Mouse (Mus musculus): ENCODE data around the gene Arih2.
"Not testable (repeated sequence)": the region's sequence is repeated elsewhere in the genome, so short reads cannot be mapped to it uniquely, and the experiment has no call there.

Arih2 gene

DNA sequence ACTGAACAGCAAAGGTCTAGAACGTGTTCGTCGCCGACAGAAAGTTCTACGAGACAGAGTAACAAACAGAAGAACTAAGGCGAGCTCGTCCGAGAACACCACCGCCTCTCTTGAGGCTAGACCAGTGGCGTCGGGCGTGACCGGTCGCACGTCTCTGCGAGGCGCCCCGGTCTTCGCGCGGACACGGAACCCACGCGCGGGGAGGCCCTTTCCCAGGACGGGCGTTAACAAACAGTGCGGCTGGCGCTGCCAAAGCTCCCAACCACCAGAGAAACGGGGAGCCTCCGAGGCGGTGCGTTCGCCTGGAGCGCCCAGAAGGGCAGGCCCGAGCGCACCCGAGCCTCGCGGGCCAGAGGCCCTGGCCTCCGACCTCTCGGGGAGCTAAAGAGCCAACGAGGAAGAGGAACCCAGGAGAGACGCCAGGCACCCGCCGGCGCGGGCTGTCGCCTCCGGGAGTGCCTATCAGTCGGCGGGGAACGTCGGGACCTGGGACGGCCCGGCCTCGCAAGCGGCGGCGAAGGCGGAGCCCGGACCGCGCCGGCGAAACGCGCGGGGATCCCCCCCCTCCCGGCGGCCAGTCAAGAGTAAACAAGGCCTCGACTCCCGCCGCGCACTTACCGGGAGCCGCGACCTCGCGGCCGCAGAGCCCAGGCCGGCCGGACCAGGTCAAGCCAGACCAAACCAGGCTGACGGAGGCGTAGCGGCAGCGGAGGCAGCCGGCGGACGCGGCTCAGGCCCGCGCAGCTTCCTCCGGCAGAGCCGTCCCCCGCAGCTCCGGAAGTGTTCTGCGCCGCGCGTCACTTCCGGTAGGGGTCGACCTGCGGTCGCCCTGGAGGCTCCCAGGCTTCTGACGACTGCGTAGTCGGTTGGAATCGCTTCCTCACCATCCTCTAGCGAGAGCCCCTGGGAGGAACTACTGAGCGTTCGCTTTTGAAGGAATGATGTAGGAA is at the start of gene Arih2:
TSS of gene Arih2 (minus strand) at position 776 of the 950 bp plus-strand sequence.
- DNase-seq: peak; percentile 94

DNA sequence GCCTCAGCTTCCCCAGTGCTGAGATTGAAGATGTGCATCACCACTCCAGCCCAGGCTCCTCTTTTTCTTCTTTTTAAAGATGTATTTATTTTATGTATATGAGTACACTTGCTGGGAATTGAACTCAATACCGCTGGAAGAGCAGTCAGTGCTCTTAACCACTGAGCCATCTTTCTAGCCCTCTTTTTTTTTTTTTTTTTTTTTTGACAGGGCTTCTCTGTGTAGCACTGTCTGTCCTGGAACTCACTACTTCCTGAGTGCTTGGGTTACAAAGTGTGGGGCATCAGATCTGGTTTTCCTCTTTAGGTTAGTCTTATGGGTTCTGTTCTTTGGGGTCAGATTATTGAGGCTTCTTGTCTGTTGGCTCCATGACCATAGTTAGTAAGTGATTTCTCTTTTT is 45.3 kb upstream of the Arih2 start:
- no peak for DNase-seq

DNA sequence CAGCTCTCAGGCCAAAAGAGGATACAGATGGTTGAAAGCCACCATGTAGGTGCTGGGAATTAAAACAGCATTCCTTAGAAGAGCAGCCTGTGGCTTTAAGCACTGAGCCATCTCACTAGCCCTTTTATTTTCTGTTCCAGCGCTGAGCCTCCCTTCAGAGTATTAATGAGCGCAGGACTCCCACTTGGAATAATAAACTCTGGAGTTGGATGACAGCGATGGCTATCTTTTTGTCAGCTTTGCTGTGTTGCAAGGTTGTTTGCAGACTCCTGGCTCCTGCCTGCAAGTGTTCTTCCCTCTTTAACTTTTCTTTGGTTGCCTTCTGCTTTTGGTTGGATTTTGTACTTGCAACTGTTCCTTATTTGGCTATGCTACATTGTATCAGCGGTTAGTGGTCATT is 44.8 kb upstream of the Arih2 start:
- DNase-seq: no peak

DNA sequence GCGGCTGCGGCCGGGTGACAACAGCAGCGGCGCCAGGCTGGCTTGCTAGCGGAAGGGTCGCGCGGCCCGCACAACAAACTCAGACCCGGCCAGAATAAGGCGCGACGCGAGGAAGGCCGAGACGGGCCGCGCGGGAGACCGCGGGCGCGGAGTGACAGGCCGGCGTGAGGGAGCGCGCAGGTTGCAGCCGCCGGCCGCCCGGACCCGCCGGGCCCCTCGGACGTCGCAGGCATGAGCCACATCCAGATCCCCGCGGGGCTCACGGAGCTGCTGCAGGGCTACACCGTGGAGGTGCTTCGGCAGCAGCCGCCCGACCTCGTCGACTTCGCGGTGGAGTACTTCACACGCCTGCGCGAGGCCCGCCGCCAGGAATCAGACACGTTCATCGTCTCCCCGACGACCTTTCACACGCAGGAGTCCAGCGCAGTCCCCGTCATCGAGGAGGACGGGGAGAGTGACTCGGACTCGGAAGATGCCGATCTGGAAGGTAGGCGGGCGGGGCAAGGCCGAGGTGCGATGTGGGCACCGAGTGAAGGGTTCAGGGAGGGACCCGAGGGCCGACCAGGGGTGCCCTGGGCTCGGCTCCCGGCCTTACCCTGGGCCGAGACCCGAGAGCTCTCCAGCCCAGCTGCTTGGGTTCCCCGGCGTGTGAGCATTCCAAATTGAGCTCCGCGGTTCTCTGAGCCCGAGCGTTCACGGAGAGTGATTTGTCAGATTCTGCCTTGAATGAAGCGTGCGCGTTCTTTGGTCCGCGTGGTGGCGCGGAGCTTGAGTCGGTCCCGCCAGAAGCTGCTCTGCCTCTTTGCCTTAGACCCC is 43.2 kb upstream of the Arih2 start:
- DNase-seq: peak; percentile 65

DNA sequence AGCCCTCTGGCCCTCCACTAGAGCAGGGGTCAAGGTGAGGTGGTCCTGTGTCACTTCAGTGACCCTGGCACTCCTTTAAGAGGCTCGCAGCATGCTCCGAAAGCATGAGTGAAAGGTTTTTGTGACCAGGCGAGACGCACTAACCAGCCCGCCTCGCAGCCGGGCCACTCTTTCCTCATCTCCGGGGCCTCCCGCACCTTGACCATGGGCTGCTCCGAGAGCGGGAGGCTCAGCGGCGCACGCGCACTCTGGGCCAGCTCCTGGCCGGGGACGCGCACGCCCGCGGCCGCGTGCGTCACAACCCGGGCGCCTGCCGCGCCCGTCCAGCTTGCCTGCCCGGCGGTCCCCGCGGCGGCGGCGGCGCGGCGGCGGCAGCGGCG is 42.6 kb upstream of the Arih2 start:
- DNase-seq: peak; percentile 91

DNA sequence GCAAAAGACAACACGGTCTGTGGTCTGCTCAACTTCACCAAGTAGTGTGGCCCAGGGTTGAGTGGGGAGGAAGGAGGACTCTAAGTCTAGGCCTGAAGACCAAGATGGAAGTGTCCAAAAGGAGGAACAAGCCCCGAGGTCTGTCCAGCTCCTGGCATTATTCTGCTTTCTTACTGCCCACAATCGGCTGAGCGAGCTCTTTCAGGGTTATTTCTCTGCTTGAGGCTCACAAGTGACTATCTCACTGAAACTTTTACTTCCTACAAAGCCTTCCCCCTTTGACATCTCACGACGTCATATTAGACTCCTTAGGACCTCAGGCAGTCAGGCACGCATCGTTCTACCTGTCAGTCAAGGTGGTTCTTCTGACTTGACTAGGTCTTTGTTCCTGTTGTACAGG is 42.2 kb upstream of the Arih2 start:
- peak; percentile 26 for DNase-seq

DNA sequence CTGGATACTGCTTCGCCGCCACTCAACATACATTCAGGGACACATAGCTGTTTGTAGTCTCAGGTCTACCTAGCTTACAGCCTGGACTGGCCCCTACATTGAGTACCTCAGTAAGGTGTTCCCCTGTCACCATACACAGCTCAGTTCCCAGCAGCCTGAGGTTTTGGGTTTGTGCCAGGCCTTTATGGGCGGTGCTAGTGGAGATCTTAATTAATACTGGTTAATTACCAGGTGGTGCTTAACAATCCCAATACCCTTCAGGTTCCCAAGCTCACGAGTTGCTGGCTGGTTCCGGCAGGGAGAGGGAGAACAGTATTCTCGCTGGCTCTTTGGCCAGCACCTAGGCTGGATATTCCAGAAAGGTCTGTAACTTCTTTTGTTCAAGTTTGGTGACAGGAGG is 41.7 kb upstream of the Arih2 start:
- DNase-seq: no peak

DNA sequence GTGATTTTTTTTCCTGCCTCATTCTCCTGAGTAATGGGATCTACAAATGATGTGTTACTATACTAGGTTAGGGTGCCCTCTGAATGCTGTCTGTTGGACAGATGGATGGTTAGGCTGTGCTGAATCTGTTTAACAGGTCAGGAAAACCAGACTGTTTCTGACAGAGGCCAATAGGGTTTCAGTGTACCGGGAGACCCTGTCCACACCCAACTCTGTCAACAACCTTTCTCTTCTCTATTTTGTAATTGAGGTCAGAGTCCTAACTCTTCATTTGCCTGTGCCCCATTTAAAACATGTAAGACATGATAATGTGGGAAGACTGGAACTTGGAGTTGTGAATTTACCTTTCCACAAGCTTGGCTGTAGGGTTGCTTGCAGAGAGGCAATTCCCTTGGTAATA is 40.8 kb upstream of the Arih2 start:
- no peak for DNase-seq

DNA sequence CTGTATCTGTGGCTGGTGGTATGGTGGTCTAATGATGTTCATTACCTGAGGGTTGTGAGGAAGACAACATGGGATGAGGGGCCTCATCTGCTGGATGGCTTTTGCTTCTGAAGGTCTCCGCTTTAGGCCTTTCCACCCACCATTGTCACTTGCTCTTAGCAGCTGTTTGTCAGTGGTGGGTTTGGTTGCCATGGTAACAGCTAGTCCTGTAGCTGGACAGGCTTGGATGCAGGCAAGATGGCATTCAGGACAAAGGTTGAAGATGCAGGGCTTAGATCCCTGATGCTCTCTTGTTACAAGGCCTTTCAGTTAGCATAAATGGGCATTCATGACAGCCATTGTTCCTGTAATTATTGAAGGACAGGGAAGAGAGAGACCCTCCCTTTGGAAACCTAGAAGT is 39.9 kb upstream of the Arih2 start, which contains the start of gene Prkar2a:
TSS of gene Prkar2a (plus strand) at position 209 of the 400 bp plus-strand sequence.
- no peak for DNase-seq

DNA sequence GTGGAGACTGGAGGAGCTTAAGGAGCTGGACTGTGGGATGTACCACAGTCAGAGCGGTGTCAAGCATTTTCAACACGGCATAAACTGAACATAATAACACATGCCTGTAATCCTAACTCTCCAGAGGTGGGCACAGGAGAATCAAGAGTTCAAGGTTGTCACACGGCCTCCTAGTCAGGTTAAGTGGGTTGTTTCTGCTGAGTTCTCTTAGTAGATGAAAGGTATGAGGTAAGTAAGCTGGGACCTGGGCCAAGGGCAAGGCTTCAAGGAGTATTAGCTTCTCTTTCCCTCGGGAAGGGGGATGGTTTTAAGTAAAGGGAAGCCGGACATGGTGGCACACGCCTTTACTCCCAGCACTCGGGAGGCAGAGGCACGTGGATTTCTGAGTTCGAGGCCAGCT is 39.3 kb upstream of the Arih2 start:
- peak; percentile 89 for DNase-seq

DNA sequence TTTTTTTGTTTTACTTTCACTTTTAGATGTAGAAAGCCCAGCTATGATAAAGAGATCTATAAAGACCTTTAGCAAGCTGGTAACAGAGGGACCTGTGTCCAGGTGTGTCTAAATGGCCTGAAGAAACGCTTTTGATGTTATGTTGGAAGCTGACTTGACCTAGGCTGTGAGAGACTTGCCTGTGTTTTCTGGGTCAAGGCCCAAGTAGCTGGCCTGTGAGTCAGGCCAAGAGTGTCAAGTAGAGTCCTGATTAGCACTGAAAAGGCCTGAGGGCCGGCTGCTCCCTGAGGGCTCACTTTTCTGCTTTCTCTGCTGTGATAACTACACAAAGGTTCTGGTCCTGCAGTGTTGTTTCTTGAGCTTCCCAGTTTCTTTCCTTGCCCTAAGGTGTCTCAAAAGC is 38.5 kb upstream of the Arih2 start:
- peak; percentile 32 for DNase-seq

DNA sequence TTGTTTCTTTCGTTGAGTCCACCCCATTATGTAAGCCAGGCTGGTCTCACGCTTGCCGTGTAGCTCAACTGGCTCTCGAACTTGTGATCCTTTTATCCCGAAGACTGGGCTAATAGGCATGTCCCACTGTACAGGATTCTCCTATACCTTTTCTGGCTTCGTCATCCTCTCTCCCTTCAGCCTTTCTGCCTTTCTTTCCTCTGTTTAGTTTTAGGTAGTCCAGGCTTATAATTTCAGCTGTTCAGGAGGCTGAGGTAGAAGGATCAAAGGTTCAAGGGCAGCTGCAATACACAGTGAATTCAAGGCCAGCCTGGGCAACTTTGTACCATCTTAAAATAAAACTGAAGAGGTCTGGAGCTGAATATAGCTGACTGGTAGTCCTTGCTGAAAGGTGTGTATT is 38.0 kb upstream of the Arih2 start:
- DNase-seq: no peak

DNA sequence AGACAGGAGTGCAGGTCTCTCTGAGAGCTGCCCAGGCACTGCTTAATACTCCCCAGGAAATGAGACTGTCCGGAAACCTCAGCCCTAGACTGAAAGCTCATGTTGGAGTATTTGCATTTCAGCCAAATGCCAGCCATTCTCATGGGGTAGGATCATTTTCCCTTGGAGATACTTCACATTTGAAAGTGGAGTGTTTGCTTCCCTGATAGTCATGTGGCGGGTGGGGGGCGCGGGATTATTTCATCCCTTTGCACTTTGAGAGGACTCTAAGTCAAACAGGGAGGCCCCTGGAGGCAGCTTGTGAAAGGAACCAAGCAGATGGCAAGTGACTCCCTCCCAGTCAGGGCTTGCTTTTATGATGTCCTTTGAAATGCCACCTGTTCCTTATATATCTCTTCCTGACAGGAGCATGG is 37.3 kb upstream of the Arih2 start:
- DNase-seq: peak; percentile 46

DNA sequence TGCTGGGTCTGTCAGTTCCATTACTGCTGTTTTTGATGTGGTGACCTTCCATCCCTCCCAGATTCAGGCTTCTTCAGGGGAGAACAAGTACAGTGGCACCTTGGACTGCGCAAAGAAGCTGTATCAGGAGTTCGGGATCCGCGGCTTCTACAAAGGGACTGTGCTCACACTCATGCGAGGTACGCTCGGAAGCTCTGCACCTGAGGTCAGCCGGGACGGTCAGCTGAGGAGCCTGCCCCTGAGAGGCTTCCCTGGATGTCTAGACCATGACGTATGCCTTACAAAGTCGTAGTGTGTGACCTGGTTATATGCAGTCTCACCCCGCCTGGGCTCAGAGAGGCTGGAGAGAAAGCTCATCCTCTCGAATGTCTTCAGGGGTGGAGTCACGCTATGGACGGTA is 30.8 kb upstream of the Arih2 start:
- DNase-seq: no peak

DNA sequence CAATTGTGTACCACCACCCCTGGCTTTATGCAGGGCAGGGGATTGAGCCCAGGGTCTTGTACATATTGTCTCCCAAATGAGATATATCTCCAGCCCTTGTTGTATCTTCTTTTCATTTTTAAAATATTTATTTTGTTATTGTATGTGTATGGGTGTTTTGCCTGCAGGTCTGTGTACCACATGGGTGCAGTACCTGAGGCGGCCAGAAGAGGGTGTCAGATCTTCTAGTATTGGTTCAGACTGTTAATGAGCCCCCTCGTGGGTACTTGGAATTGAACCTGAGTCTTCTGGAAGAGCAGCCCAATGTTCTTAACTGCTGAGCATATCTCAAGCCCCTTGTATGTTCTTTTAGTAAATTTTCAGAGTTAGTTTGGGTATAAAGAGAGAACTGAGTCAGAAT is 24.0 kb upstream of the Arih2 start:
- DNase-seq: peak; percentile 21

DNA sequence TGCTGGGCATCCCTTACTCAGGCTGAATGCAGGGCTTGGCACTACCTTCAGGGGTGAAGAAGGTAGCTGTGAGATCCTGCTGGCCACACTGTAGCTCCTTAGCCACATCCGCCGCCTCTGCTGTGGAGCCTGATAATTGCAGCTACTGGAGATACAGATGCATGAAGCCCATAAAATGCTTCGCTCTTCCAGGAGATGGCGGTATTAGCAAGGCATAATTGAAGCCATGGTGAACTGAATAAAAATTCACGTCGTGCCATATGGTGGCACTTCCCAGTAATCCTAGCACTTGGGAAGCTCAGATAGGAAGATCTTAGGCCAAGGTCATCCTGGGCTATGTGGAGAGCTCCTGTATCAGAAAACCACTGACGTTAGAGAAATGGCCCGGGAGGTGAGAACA is 20.7 kb upstream of the Arih2 start:
- peak; percentile 35 for DNase-seq

DNA sequence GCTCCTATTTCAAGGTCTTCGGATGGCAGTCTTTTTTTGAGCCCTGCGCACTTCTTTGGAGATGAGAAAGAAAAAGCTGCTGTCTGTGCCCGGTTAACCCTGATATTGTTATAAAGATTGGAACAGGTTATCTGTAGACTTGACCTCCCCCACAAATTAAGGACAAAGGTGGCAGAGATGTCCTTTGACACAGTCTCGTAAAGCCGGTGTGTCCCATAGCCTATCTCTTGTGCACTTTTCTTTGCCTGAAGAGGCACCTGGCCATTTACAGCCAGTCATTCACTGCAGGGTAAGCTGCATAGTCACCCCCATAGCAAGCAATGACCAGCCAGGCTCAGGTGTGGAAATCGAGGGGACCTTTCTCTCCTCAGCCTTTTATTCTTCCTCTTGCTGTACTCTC is 13.5 kb upstream of the Arih2 start:
- no peak for DNase-seq

DNA sequence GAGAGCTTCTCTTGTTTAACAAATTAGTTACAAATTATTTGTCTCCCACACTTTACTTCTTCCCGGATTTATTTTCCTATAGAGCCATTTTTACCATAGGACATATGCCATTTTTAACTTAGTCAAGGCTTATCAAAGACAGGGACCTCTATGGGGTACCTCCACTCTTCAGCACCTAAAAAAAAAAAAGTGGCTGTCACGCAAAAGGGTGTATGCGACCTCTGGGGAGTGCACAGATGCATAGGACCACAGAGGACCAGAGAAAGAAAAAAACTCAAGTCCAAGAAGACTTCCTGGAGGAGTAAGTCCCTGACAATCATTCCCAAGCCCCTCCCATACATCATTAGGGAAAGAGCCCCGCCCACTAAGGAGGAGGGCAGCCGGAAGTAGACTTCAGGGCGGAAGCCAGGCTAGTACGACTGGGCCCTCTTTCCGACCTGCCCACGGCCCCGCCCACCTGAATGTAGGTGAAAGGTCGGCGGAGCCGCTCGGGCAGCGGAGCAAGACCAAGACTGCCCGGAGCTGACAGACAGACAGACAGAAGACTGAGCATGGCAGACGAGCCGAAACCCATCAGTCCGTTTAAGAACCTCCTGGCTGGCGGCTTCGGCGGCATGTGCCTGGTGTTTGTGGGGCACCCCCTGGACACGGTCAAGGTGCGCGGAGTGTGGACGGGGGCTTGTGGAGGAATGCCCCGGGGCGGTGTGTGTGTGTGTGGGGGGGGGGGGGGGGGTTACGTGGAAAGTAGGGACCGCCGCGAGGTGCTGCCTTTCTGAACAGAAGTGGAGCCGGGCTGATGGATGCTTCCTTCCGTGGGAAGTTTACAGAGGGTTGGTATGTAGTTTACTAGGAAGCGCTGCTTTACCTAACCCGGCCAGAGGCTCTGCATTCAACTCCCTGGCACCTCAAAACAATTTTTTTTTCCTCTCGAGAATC is 12.8 kb upstream of the Arih2 start, which contains the start of gene Slc25a20:
TSS of gene Slc25a20 (plus strand) at position 412 of the 936 bp plus-strand sequence.
- peak; percentile 93 for DNase-seq

DNA sequence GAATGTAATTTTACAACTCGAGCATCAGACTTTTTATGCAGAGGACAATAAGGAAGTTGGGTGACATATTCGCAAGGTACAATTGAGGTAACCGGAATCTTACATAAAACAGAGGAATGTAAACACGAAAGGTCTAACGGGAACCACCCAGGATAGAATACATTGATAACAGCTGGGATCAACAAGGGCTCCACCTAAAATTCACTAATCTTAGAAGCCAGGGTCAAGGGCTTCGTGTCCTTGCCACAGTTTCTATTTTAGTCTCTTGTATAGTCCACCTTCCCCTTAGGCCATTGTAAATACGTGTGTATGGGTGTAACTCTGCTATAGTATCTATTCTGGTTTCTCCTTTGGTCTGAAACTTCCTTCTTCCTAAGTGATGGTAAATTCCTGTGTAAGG is 6.7 kb upstream of the Arih2 start:
- DNase-seq: not testable (repeated sequence)

DNA sequence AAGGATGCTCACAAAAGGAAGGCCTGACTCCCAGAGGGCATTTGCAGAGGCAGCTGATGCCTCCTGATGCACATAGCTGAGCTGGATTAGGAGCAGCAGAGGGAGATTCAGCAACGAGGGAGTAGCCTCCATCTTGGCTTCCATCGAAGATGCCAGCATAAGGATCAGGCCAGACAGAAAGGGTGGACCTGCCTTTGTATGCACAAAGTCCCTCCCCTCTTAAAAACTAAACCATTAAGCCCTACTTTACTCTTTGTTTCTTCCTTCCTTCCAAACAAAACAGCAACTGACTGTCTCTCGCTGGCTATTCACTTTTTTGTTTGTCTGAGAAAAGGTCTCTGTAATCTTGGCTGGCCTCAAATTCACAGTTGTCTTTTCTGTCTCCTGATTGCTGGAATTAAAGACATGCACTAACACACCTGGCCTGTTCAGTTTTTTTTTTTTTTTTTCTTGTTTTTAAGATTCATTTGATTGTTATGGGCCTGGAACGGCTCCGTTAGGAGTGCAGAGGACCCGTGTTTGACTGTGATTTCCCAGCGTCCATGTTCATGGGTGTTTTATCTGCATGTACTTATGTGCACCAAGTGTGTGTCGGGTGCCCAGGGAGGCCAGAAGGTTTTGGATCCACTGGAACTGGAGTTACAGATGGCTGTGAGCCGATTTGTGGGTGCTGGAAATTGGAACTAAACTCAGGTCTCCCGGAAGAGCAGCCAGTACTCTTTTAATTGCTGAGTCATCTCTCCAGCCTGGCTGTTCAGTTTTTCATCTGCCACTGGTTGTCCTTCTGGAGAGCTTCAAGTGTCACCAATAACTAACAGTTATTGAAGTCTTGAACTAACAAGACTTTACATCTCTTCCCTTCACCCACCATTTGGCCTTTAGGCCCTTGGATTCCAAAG is 5.6 kb upstream of the Arih2 start:
- no peak for DNase-seq
